Mouse (Mus musculus) spleen, postnatal 4 days (tissue): Measurements from ENCODE around the gene Nsmce1.

Experiments
- DNase-seq, 2 experiments: peaks; one replicate each; pipeline ENCODE4 v3.0.0; 2022; ENCODE audit warnings: low spot score in 2 of 2

The Nsmce1 gene

GRCm38 (mm10) chr7:125491760-125492159 lies 364 bp upstream of the Nsmce1 start:
- DNase-seq = no peak

- DNase-seq = no peak
Measured at GRCm38 (mm10) chr7:125489636-125490035, 1.8 kb downstream of the Nsmce1 start.

- no peak for DNase-seq
Measured at GRCm38 (mm10) chr7:125488706-125489105, 2.7 kb downstream of the Nsmce1 start.

GRCm38 (mm10) chr7:125487126-125487525 lies 4.3 kb downstream of the Nsmce1 start:
- DNase-seq = no peak

GRCm38 (mm10) chr7:125486121-125486630 lies 5.2 kb downstream of the Nsmce1 start:
- no peak for DNase-seq

- no peak for DNase-seq
Measured at GRCm38 (mm10) chr7:125484791-125485190, 6.6 kb downstream of the Nsmce1 start.

GRCm38 (mm10) chr7:125482886-125483285 lies 8.5 kb downstream of the Nsmce1 start:
- no peak for DNase-seq

GRCm38 (mm10) chr7:125482339-125482738 lies 9.1 kb downstream of the Nsmce1 start:
- DNase-seq = no peak

- no peak for DNase-seq
Measured at GRCm38 (mm10) chr7:125480518-125480917, 10.9 kb downstream of the Nsmce1 start.

GRCm38 (mm10) chr7:125478391-125478984 lies 12.9 kb downstream of the Nsmce1 start:
- no peak for DNase-seq

GRCm38 (mm10) chr7:125475601-125476251 lies 15.7 kb downstream of the Nsmce1 start:
- DNase-seq = no peak

GRCm38 (mm10) chr7:125474535-125474934 lies 16.9 kb downstream of the Nsmce1 start:
- no peak for DNase-seq

- DNase-seq = peak; percentile 83 to 92
Measured at GRCm38 (mm10) chr7:125471991-125472741, 19.2 kb downstream of the Nsmce1 start.

GRCm38 (mm10) chr7:125470901-125471300 lies 20.5 kb downstream of the Nsmce1 start:
- no peak for DNase-seq

GRCm38 (mm10) chr7:125469937-125470336 lies 21.5 kb downstream of the Nsmce1 start:
- DNase-seq = peak; percentile 78 to 88

- DNase-seq = no peak
Measured at GRCm38 (mm10) chr7:125462200-125462599, 29.2 kb downstream of the Nsmce1 start.

- no peak for DNase-seq
Measured at GRCm38 (mm10) chr7:125453671-125454070, 37.7 kb downstream of the Nsmce1 start.

- no peak for DNase-seq
Measured at GRCm38 (mm10) chr7:125451078-125451477, 40.3 kb downstream of the Nsmce1 start.

GRCm38 (mm10) chr7:125450678-125451077 lies 40.7 kb downstream of the Nsmce1 start:
- no peak for DNase-seq

GRCm38 (mm10) chr7:125444464-125445401 lies 46.7 kb downstream of the Nsmce1 start, which contains the start of gene Kdm8:
Gene Kdm8, plus strand, starts transcription at chr7:125444676.
- peak; percentile 93 to 94 for DNase-seq

- no peak for DNase-seq
Measured at GRCm38 (mm10) chr7:125444076-125444463, 47.3 kb downstream of the Nsmce1 start.
